Mouse (Mus musculus) intestine, embryonic 14.5 days (tissue): Measurements from ENCODE around the gene Parp14. TPM values are rescaled to one million over a fixed set of nuclear protein-coding genes. Genes with fewer than 3 reads are reported as not detected.
A peak's percentile ranks its signal among the peaks of the same experiment; 100 is the strongest.

Source experiments
- ATAC-seq: fragments of 200-750 bp; cut with Nextera tagmentation; replicated peaks from 2 replicates; pipeline ENCODE4 v1.8.0; 2017; ENCODE audit warnings: low read depth, moderate number of reproducible peaks, moderate TSS enrichment, moderate library complexity; ENCODE audit not compliant: low FRiP score, low TSS enrichment
- DNase-seq: peaks from one replicate; pipeline ENCODE4 v3.0.0-alpha.2; 2018; ENCODE audit warnings: low spot score
- H3K27ac ChIP-seq: fragments of 300-500 bp; sonication (generic); 2 replicates; pipeline ENCODE4 v1.5.1; 2014; ENCODE audit warnings: low read depth, mild to moderate bottlenecking, control low read depth
- H3K27me3 ChIP-seq: fragments of 300-500 bp; sonication (generic); replicated peaks from 2 replicates; pipeline ENCODE4 v1.6.1; 2014; ENCODE audit warnings: low read length, control low read depth; ENCODE audit not compliant: control insufficient read depth, insufficient read depth
- H3K36me3 ChIP-seq: fragments of 300-500 bp; sonication (generic); 2 replicates; pipeline ENCODE4 v1.6.1; 2014; ENCODE audit warnings: low read length, control low read depth; ENCODE audit not compliant: control insufficient read depth, insufficient read depth
- H3K4me1 ChIP-seq: fragments of 300-500 bp; sonication (generic); replicated peaks from 2 replicates; pipeline ENCODE4 v1.6.1; 2014; ENCODE audit warnings: low read length, control low read depth, mixed read lengths; ENCODE audit not compliant: control insufficient read depth, insufficient read depth
- H3K4me2 ChIP-seq: fragments of 300-500 bp; sonication (generic); 2 replicates; pipeline ENCODE4 v1.6.1; 2014; ENCODE audit warnings: low read length
- H3K4me3 ChIP-seq: fragments of 300-500 bp; sonication (generic); 2 replicates; pipeline ENCODE4 v1.5.1; 2014; ENCODE audit warnings: low read depth, low read length, control low read depth, mixed read lengths
- H3K9ac ChIP-seq: fragments of 300-500 bp; sonication (generic); 2 replicates; pipeline ENCODE4 v1.6.1; 2014; ENCODE audit warnings: mild to moderate bottlenecking, low read length
- H3K9me3 ChIP-seq: fragments of 300-500 bp; sonication (generic); 2 replicates; pipeline ENCODE4 v1.6.1; 2016; ENCODE audit warnings: low read length, control low read depth; ENCODE audit not compliant: control insufficient read depth
- WGBS: fragments of 180-500 bp; shearing (Covaris S2); extraction: QIAGEN DNeasy Blood & Tissue Kit; methylation state at CpG from one replicate; pipeline ENCODE4 v1.1.7; 2014; 5-methylcytosine and 5-hydroxymethylcytosine counted together
- polyA plus RNA-seq: library from polyadenylated mRNA; unstranded; fragments of >200 nt; fragmentation: Nextera tagmentation; extraction: Ambion mirVana; gene quantifications from 2 replicates; pipeline ENCODE4 v1.2.1, GENCODE M21; 2014

Gene Parp14
- polyA plus RNA-seq, 1 experiment from 2014 or later: 2.1 TPM

DNA sequence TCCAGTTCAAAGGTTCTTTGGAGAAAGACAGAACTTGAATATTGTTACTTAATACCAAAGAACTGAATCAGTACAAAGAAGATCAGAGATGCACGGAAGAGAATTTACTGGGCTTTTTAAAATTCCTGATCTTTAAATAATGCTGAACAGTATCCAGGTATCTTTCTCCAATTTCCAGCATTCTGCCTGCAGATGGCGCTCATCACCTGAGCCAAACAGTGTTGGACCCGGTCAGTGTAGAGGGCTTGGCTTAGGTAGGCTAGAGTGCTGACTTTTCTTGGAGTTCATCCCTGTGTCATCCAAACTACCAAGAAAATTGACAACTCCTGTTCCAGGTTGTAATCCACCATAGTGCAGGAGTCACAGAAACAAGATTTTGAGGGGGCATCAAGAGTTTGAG, 3.1 kb upstream of the Parp14 start:
- DNase-seq (no peak), ATAC-seq (no peak)
- 28% methylated on average over 3 of the region's 3 CpGs for WGBS
- Histone ChIP-seq H3K4me3 (no peak overlapping the region), H3K27me3 (peaks cover 21% of the 10 kb centered on the region), H3K36me3 (no peaks in the 10 kb centered on the region), H3K4me1 (0 out of 2 replicates have a peak, but pooled peaks cover under 1% of the 10 kb centered on the region), H3K9ac (no peak overlapping the region), H3K4me2 (no peak overlapping the region), H3K27ac (no peak overlapping the region), H3K9me3 (no peaks in the 10 kb centered on the region)

GRCm38 (mm10) chr16:35872410-35873006, 1.2 kb upstream of the Parp14 start:
- H3K27ac ChIP-seq: no peak overlapping the region
- no peak overlapping the region for H3K4me2 ChIP-seq
- no peak overlapping the region for H3K4me3 ChIP-seq
- WGBS: 31% methylated on average over 14 of the region's 14 CpGs
- H3K9me3 ChIP-seq: no peaks in the 10 kb centered on the region
- no peak for ATAC-seq
- no peak for DNase-seq
- no peak overlapping the region for H3K9ac ChIP-seq
- 0 out of 2 replicates have a peak, but pooled peaks cover 3% of the 10 kb centered on the region for H3K4me1 ChIP-seq
- peaks cover 23% of the 10 kb centered on the region for H3K27me3 ChIP-seq
- H3K36me3 ChIP-seq: no peaks in the 10 kb centered on the region

- Histone ChIP-seq H3K9ac (no peak overlapping the region), H3K4me2 (peak overlapping the region; percentile 92)
Observed at GRCm38 (mm10) chr16:35871898-35872297, 554 bp upstream of the Parp14 start.

DNA sequence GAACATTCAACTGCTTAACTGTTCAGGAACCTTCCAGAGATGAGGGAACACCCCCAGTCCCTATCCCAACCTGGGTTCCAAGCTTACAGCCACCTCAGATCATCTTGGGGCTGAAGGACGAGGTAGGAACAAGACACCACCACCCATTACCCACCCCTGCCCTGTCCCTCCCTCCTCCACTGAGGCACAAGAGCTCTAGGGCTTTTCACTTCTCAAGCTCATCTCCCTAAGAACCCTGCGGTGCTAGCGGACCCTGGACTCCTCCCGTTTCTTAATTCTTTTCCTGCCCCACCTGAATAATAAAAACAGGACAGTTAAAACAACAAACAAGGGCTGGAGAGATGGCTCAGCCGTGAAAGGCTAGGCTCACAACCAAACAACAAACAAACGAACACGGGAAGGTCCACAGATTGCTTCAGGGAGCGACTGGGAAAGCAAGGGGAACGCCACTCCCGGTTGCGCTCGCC, 730 bp downstream of the Parp14 start:
- 0 out of 2 replicates have a peak, but pooled peaks cover 3% of the 10 kb centered on the region for H3K4me1 ChIP-seq
- DNase-seq: peak; percentile 80
- H3K4me3 ChIP-seq: peak overlapping the region; percentile 72
- H3K36me3 ChIP-seq: no peaks in the 10 kb centered on the region
- WGBS: 2% methylated on average over 12 of the region's 12 CpGs
- no peaks in the 10 kb centered on the region for H3K9me3 ChIP-seq
- peak overlapping the region; percentile 92 for H3K4me2 ChIP-seq
- peaks cover 23% of the 10 kb centered on the region for H3K27me3 ChIP-seq
- ATAC-seq: no peak
- peak overlapping the region; percentile 73 for H3K9ac ChIP-seq
- H3K27ac ChIP-seq: no peak overlapping the region

More at GRCm38 (mm10) chr16:35871898-35872297, 554 bp upstream of the Parp14 start:
- H3K27me3 ChIP-seq: peaks cover 23% of the 10 kb centered on the region
- ATAC-seq (no peak), DNase-seq (no peak)
- H3K27ac ChIP-seq: no peak overlapping the region
- H3K36me3 ChIP-seq: no peaks in the 10 kb centered on the region
- H3K4me3 ChIP-seq: peak overlapping the region; percentile 72
- no peaks in the 10 kb centered on the region for H3K9me3 ChIP-seq
- WGBS: 24% methylated on average over 12 of the region's 12 CpGs
- H3K4me1 ChIP-seq: 0 out of 2 replicates have a peak, but pooled peaks cover 3% of the 10 kb centered on the region

DNA sequence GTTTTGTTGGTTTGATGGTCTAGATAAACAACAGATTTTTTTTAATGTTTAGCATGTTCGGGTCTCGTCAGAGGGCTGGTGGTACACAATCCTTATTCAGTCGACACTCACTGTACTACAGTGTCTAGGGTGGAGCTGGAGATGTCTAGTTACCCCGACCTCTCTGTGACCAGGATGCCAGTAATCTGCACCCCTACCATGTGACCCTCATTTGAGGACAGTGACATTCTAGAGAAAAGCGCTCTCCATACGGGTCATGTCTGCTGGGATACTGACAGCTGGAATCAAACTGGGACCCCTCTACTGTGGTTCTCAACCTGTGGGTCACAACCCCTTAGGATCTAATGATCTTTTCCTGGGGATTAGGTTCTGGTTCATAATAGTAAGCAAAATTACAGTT, 1.7 kb downstream of the Parp14 start:
- H3K4me3 ChIP-seq: no peak overlapping the region

DNA sequence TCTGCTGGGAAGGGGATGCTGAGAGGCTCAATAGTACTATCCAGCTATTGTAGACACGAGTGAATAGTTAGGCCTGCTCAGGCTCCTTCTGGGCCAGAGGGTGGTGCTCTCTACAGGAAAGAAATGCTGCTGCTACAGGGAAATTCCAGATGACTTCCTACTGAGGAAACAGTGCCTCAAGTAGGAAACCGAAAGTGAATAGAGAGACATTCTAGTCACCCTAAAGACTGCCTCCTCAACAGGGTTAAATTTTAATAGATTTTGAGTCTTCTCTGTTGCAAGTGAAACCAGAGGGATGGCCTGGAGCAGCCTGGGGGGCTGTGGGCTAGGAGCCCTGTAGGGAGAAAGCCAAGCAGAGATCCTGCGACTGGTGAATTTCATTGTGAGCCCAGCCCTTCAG, 2.2 kb downstream of the Parp14 start:
- H3K4me3 ChIP-seq: no peak overlapping the region
- H3K27ac ChIP-seq: no peak overlapping the region
- DNase-seq: peak; percentile 59
- peak overlapping the region; percentile 36 for H3K4me2 ChIP-seq
- no peaks in the 10 kb centered on the region for H3K36me3 ChIP-seq
- H3K9ac ChIP-seq: no peak overlapping the region
- WGBS: 33% methylated on average over 3 of the region's 3 CpGs
- H3K27me3 ChIP-seq: peaks cover 23% of the 10 kb centered on the region
- no peaks in the 10 kb centered on the region for H3K9me3 ChIP-seq
- H3K4me1 ChIP-seq: 0 out of 2 replicates have a peak, but pooled peaks cover 3% of the 10 kb centered on the region
- no peak for ATAC-seq

More for the DNA sequence above, 1.7 kb downstream of the Parp14 start:
- no peak for DNase-seq
- H3K9me3 ChIP-seq: no peaks in the 10 kb centered on the region
- 0 out of 2 replicates have a peak, but pooled peaks cover 3% of the 10 kb centered on the region for H3K4me1 ChIP-seq
- 65% methylated on average over 6 of the region's 6 CpGs for WGBS
- peaks cover 23% of the 10 kb centered on the region for H3K27me3 ChIP-seq
- no peak overlapping the region for H3K27ac ChIP-seq
- peak overlapping the region; percentile 36; the same call in 1 of the 2 replicates for H3K4me2 ChIP-seq
- no peak for ATAC-seq
- H3K9ac ChIP-seq: no peak overlapping the region
- H3K36me3 ChIP-seq: no peaks in the 10 kb centered on the region

- Histone ChIP-seq H3K27me3 (peaks cover 18% of the 10 kb centered on the region), H3K9ac (no peak overlapping the region), H3K27ac (no peak overlapping the region), H3K4me1 (0 out of 2 replicates have a peak, but pooled peaks cover 3% of the 10 kb centered on the region), H3K4me2 (no peak overlapping the region), H3K36me3 (no peaks in the 10 kb centered on the region), H3K4me3 (no peak overlapping the region), H3K9me3 (no peaks in the 10 kb centered on the region)
- DNase-seq: no peak
- WGBS: 61% methylated on average over 11 of the region's 11 CpGs
- ATAC-seq: no peak
Observed at GRCm38 (mm10) chr16:35867726-35868125, 3.6 kb downstream of the Parp14 start.

DNA sequence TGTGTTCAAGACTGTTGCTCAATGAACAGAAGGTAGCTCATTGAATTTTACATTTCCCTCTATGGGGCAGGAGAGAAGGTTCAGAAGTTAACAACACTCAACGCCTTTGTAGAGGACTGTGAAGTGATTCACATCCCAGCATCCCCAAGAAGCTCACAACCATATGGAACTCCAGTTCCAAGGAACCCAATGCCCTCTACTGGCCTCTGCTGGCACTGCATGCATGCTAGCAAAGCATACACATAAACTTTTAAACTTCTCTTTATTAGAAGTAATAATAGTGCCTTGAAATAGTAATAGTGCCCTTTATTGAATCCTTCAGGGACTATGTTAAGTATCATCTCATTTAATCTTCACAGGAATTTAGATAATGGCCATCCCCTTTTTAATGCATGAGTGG, 9.3 kb downstream of the Parp14 start:
- Histone ChIP-seq H3K4me3 (no peak overlapping the region), H3K9ac (no peak overlapping the region), H3K4me2 (no peak overlapping the region), H3K27me3 (no peaks in the 10 kb centered on the region), H3K36me3 (no peaks in the 10 kb centered on the region), H3K27ac (no peak overlapping the region), H3K4me1 (no peaks in the 10 kb centered on the region), H3K9me3 (no peaks in the 10 kb centered on the region)
- WGBS: 90% methylated on average over 1 of the region's 1 CpGs
- ATAC-seq (no peak), DNase-seq (no peak)

GRCm38 (mm10) chr16:35860236-35860635, 11.1 kb downstream of the Parp14 start:
- Histone ChIP-seq H3K4me3 (no peak overlapping the region), H3K9ac (no peak overlapping the region), H3K27me3 (no peaks in the 10 kb centered on the region), H3K4me1 (no peaks in the 10 kb centered on the region), H3K27ac (no peak overlapping the region), H3K9me3 (no peaks in the 10 kb centered on the region), H3K4me2 (no peak overlapping the region), H3K36me3 (no peaks in the 10 kb centered on the region)
- 75% methylated on average over 16 of the region's 16 CpGs for WGBS
- DNase-seq (no peak), ATAC-seq (no peak)
